Mouse (Mus musculus) thymus, adult 2 months (tissue): ENCODE measurements around the gene Ednrb. TPM values are rescaled to one million over a fixed set of nuclear protein-coding genes. Genes with fewer than 3 reads are reported as not detected.

Experiments used
- DNase-seq: peaks from one replicate; pipeline ENCODE4 v3.0.0; 2021
- H3K27ac ChIP-seq: fragments of 200-500 bp; 2 replicates; pipeline ENCODE4 v1.5.1; 2012; ENCODE audit warnings: low read length, control low read depth; ENCODE audit not compliant: control insufficient read depth, insufficient read depth
- H3K27me3 ChIP-seq: fragments of 200-500 bp; 2 replicates; pipeline ENCODE4 v1.6.1; 2012; ENCODE audit warnings: mild to moderate bottlenecking, low read length, moderate library complexity, mixed read lengths; ENCODE audit not compliant: control insufficient read depth, insufficient read depth
- H3K36me3 ChIP-seq: fragments of 200-500 bp; 2 replicates; pipeline ENCODE4 v1.6.1; 2012; ENCODE audit warnings: mild to moderate bottlenecking, low read length, moderate library complexity; ENCODE audit not compliant: control insufficient read depth, insufficient read depth
- H3K4me1 ChIP-seq: fragments of 200-500 bp; replicated peaks from 2 replicates; pipeline ENCODE4 v1.6.1; 2012; ENCODE audit warnings: low read length; ENCODE audit not compliant: control insufficient read depth, insufficient read depth
- H3K4me3 ChIP-seq: fragments of 200-500 bp; 2 replicates; pipeline ENCODE4 v1.5.1; 2012; ENCODE audit warnings: mild to moderate bottlenecking, low read length, control low read depth, moderate library complexity; ENCODE audit not compliant: control insufficient read depth, insufficient read depth
- CTCF ChIP-seq: fragments of 200-500 bp; IDR thresholded peaks from 2 replicates; pipeline ENCODE4 v1.5.1; 2012; ENCODE audit warnings: mild to moderate bottlenecking, control low read depth, low read length, moderate library complexity, borderline replicate concordance; ENCODE audit not compliant: control insufficient read depth, poor library complexity, insufficient read depth; ENCODE audit errors: extremely low read depth
- POLR2A ChIP-seq: fragments of 200-500 bp; IDR thresholded peaks from 2 replicates; pipeline ENCODE4 v1.6.1; 2012; ENCODE audit warnings: mild to moderate bottlenecking, low read length, control low read depth, moderate library complexity; ENCODE audit not compliant: control insufficient read depth, poor library complexity, insufficient read depth; ENCODE audit errors: extremely low read depth
- WGBS: fragments of 180-500 bp; shearing (Covaris S2); methylation state at CpG from one replicate; pipeline ENCODE4 v1.1.7; 2018; 5-methylcytosine and 5-hydroxymethylcytosine counted together
- polyA plus RNA-seq: library from polyadenylated mRNA; depleted of rRNA; stranded (reverse); fragments of >200 nt; gene quantifications from 2 replicates; pipeline ENCODE4 v1.2.3, GENCODE M21; 2012

Ednrb gene
- polyA plus RNA-seq, 1 experiment, result 1.0 TPM

DNA sequence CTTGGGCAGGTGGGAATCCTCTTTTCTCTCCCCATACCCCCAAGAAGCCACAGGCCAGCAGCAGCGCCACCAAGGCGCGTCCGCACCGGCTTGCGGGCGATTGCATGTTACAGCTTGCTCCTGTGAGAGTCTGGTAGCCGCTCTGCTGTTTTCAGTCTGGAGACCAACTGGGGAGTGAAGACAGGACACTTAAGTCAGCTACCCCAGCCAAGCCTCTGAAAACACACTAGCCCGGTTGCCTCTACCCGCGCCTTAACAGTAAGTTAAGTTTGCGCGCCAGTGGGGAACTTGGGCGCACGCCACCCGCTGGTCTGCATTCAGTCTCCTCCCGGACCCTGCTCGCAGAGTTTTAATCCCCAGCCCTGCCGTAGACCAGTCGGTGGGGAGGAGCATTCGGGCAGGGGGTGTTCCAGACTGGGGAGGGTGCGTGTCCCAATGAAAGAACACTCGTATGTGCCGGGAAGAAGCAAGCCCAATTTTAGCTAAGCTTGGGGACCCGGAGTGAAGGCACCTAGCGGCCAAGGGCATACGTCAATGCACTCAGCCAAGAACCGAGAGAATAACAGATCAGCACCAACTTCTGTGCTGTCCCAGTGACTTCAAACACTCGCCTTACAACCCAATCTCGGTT, 716 bp downstream of the Ednrb start:
- TF ChIP-seq POLR2A, result no peak
- no peak overlapping the region for H3K4me3 ChIP-seq
- no peaks in the 10 kb centered on the region for H3K4me1 ChIP-seq
- H3K27me3 ChIP-seq, result 0 out of 2 replicates have a peak, but pooled peaks cover 3% of the 10 kb centered on the region
- DNase-seq, result no peak
- no peak overlapping the region for H3K27ac ChIP-seq
- WGBS, result 4% methylated on average over 30 of the region's 30 CpGs
- no peaks in the 10 kb centered on the region for H3K36me3 ChIP-seq

DNA sequence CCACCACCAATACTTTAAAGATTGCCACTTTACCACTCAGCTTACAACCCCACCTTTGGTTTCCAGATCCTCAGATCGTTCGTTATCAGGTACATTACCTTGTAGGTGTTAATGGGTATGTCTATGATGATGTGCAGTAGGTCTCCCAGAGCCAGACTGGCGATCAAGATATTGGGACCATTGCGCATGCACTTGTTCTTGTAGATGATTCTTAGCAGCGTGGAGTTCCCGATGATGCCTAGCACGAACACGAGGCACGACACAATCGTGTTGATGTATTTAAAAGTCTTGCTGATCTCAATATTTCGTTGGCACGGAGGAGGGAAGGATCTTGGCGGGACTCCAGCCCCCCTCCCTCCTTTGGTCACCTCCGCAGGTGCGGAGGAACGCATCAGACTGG, 1.3 kb downstream of the Ednrb start:
- no peak for TF ChIP-seq CTCF
- no peak for TF ChIP-seq POLR2A
- no peak overlapping the region for H3K27ac ChIP-seq
- H3K4me3 ChIP-seq, result no peak overlapping the region
- no peak for DNase-seq
- H3K4me1 ChIP-seq, result no peaks in the 10 kb centered on the region
- WGBS, result 26% methylated on average over 16 of the region's 16 CpGs
- no peaks in the 10 kb centered on the region for H3K36me3 ChIP-seq
- H3K27me3 ChIP-seq, result 0 out of 2 replicates have a peak, but pooled peaks cover 3% of the 10 kb centered on the region

DNA sequence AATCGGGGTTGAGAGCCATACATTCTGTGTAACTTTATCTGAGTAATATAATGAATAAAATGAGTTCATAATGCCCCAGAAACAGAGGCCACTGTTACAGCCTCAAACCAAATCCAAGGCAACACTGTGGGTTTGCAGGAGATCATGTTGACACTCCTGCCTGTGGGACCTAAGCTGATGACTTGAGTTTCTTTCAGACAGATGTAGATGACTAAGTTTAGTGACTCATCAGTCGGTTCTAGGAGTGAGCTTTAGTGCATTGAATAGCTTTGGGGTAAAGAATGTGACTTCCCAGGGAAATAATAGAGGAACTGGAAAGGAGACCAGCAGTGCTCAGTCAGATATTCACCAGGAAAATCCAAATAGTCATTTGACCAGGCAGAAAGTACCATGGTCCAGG, 3.8 kb downstream of the Ednrb start:
- WGBS, result 68% methylated on average over 2 of the region's 2 CpGs
- Histone ChIP-seq H3K4me1 (no peaks in the 10 kb centered on the region), H3K36me3 (no peaks in the 10 kb centered on the region), H3K4me3 (no peak overlapping the region), H3K27ac (no peak overlapping the region), H3K27me3 (0 out of 2 replicates have a peak, but pooled peaks cover 3% of the 10 kb centered on the region)
- TF ChIP-seq CTCF (no peak), POLR2A (no peak)
- DNase-seq, result no peak

DNA sequence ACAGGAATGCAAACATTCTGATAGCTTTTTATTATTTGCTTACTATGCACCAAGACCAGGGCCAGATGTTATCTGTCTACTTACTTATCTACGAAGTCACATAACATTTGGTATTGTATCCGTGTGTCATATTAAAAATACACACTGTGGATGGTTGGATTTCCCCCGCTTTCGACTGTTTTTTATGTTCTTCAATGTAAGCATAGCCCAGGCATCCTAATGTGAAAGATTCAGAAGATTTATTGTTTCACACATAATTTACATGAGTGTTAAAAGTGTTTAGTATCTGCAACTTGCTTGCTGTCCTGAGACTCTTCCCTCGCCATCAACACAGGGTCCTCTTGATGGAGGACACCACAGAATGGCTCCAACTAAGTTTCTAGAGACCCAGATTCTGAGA, 5.3 kb downstream of the Ednrb start:
- H3K4me3 ChIP-seq, result no peak overlapping the region
- H3K27ac ChIP-seq, result no peak overlapping the region
- DNase-seq, result no peak
- H3K4me1 ChIP-seq, result no peaks in the 10 kb centered on the region
- H3K27me3 ChIP-seq, result no peaks in the 10 kb centered on the region
- 91% methylated on average over 5 of the region's 5 CpGs for WGBS
- TF ChIP-seq POLR2A (no peak), CTCF (no peak)
- no peaks in the 10 kb centered on the region for H3K36me3 ChIP-seq

DNA sequence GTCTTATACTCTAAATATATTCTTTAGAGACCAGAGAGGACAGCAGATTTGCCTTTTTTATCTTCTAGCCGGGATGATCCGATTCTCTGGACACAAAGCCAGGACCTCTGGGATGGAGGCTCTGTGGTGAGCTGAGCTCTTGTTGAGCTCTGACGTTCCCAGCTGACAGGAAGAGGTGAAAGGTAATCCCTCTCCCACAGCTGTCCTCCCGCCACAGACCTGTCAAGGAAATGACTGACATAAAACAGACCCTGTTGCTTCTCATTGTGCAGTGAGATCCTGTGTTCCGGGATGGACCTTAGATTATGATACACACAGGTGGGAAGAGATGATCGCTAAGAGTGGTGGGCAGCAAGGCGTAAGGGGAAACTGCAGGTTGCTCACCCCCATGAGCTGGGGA, 9.6 kb downstream of the Ednrb start:
- H3K27ac ChIP-seq, result no peak overlapping the region
- 32% methylated on average over 7 of the region's 7 CpGs for WGBS
- H3K4me1 ChIP-seq, result no peaks in the 10 kb centered on the region
- no peak overlapping the region for H3K4me3 ChIP-seq
- no peaks in the 10 kb centered on the region for H3K36me3 ChIP-seq
- no peak for DNase-seq
- TF ChIP-seq CTCF, result no peak
- no peaks in the 10 kb centered on the region for H3K27me3 ChIP-seq

DNA sequence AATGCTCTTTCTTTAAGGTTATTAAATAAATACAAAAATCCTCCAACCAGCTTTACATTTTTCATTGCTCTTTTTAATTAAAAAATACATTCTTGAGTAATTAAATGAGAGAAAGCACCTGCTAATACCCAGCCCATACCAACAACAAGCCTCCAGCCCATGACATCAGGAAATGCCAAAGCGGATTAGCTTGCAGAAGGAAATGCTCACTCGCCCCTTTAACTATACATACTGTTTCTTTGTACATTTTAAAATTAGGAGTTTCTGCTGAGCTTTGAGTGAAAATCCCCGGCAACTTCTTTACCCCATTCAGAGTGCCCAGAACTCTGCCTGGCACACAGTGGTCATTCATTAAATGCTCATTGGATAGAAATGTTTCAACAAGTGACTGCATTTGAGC, 10.1 kb downstream of the Ednrb start:
- no peaks in the 10 kb centered on the region for H3K27me3 ChIP-seq
- H3K4me3 ChIP-seq, result no peak overlapping the region
- no peaks in the 10 kb centered on the region for H3K36me3 ChIP-seq
- TF ChIP-seq CTCF (no peak), POLR2A (no peak)
- no peaks in the 10 kb centered on the region for H3K4me1 ChIP-seq
- H3K27ac ChIP-seq, result no peak overlapping the region
- 93% methylated on average over 3 of the region's 3 CpGs for WGBS
- no peak for DNase-seq

DNA sequence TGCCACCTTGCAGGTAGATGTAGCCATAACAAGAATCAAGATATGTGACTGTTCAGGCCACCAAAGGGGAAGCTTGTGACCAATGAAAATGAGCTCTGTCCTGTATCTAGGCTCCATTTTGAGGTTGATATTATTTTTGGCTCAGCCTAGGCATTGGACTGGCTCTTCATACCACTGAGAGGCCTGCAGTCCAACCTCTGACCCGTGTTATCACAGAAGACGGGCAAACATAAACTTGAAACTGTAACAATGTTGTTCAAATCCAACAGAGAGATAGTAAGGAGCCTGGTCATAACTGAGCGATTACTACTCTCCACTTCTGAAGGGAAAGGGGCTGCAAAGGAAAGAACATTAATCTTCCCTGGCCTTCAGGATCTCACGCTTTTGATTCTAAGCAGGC, 11.7 kb downstream of the Ednrb start:
- no peaks in the 10 kb centered on the region for H3K36me3 ChIP-seq
- no peak overlapping the region for H3K4me3 ChIP-seq
- 96% methylated on average over 4 of the region's 4 CpGs for WGBS
- DNase-seq, result no peak
- no peak for TF ChIP-seq CTCF
- no peak for TF ChIP-seq POLR2A
- no peaks in the 10 kb centered on the region for H3K27me3 ChIP-seq
- no peaks in the 10 kb centered on the region for H3K4me1 ChIP-seq
- no peak overlapping the region for H3K27ac ChIP-seq
